Mouse (Mus musculus) heart, adult 2 months (tissue): ENCODE results near the gene Cep162.

Source experiments
- CTCF ChIP-seq: fragments of 200-600 bp; IDR thresholded peaks from 2 replicates; pipeline ENCODE4 v1.8.1; 2022; ENCODE audit warnings: antibody characterized with exemption, mild to moderate bottlenecking, moderate library complexity
- EP300 ChIP-seq: fragments of 200-500 bp; IDR thresholded peaks from 2 replicates; pipeline ENCODE4 v1.6.1; 2011; ENCODE audit warnings: low read depth, low read length, control low read depth; ENCODE audit not compliant: insufficient read depth
- POLR2A ChIP-seq: fragments of 200-500 bp; IDR thresholded peaks from 2 replicates; pipeline ENCODE4 v1.6.1; 2011; ENCODE audit warnings: mild to moderate bottlenecking, low read depth, low read length, control low read depth; ENCODE audit not compliant: insufficient read depth

DNA sequence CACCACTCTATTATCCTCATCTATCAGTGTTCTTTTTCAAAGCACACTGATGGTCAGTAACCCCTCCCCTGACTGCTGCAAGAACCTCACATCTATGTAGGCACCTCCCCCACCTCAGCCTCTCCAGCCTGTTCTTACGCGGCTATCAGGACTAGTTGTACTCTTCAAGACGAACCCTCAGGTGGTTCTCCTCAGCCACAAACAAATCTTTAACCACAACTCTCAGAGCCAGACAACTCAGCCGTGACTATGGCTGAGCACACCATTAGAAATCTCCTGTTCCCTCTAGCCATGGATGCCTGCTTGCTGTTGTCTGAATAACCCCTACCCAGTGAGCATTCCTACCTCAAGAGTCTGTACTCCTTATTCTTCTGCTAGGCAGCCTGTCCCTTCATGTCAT lies 42.1 kb downstream of the Cep162 start:
- no peak for TF ChIP-seq POLR2A
- no peak for TF ChIP-seq CTCF
- no peak for TF ChIP-seq EP300
